Mouse (Mus musculus) hindbrain, embryonic 14.5 days (tissue): ENCODE results near the gene Zfp984. TPM values are rescaled to one million over a fixed set of nuclear protein-coding genes. Genes with fewer than 3 reads are reported as not detected.
A peak's percentile ranks its signal among the peaks of the same experiment; 100 is the strongest.
"Not testable (repeated sequence)": the region's sequence is repeated elsewhere in the genome, so short reads cannot be mapped to it uniquely, and the experiment has no call there.

ENCODE experiments used
- ATAC-seq: fragments of 200-750 bp; cut with Nextera tagmentation; 2 replicates; pipeline ENCODE4 v1.8.0; 2017; ENCODE audit warnings: moderate number of reproducible peaks, mild to moderate bottlenecking, moderate TSS enrichment, moderate library complexity; ENCODE audit not compliant: low FRiP score
- DNase-seq: peaks from one replicate; pipeline ENCODE4 v3.0.0-alpha.2; 2015; ENCODE audit warnings: low spot score
- H3K27ac ChIP-seq: fragments of 300-500 bp; sonication (generic); 2 replicates; pipeline ENCODE4 v1.5.1; 2014; ENCODE audit warnings: mild to moderate bottlenecking, moderate library complexity
- H3K27me3 ChIP-seq: fragments of 300-500 bp; sonication (generic); 2 replicates; pipeline ENCODE4 v1.6.1; 2014; ENCODE audit warnings: mild to moderate bottlenecking, low read length, mixed read lengths; ENCODE audit not compliant: control insufficient read depth, insufficient read depth
- H3K36me3 ChIP-seq: fragments of 300-500 bp; sonication (generic); replicated peaks from 2 replicates; pipeline ENCODE4 v1.6.1; 2014; ENCODE audit not compliant: control insufficient read depth, insufficient read depth
- H3K4me1 ChIP-seq: fragments of 300-500 bp; sonication (generic); replicated peaks from 2 replicates; pipeline ENCODE4 v1.6.1; 2014; ENCODE audit warnings: antibody characterized with exemption, low read length, mixed read lengths; ENCODE audit not compliant: control insufficient read depth, insufficient read depth
- H3K4me2 ChIP-seq: fragments of 300-500 bp; sonication (generic); replicated peaks from 2 replicates; pipeline ENCODE4 v1.6.1; 2014; ENCODE audit warnings: mild to moderate bottlenecking, moderate library complexity
- H3K4me3 ChIP-seq: fragments of 300-500 bp; sonication (generic); replicated peaks from 2 replicates; pipeline ENCODE4 v1.5.1; 2014; ENCODE audit warnings: mild to moderate bottlenecking, low read length
- H3K9ac ChIP-seq: fragments of 300-500 bp; sonication (generic); 2 replicates; pipeline ENCODE4 v1.6.1; 2014
- H3K9me3 ChIP-seq: fragments of 300-500 bp; sonication (generic); 2 replicates; pipeline ENCODE4 v1.6.1; 2016; ENCODE audit warnings: low read length; ENCODE audit not compliant: control insufficient read depth
- WGBS: fragments of 180-500 bp; shearing (Covaris S2); extraction: QIAGEN DNeasy Blood & Tissue Kit; methylation state at CpG from one replicate; pipeline ENCODE4 v1.1.7; 2014; 5-methylcytosine and 5-hydroxymethylcytosine counted together
- polyA plus RNA-seq: library from polyadenylated mRNA; unstranded; fragments of >200 nt; fragmentation: Nextera tagmentation; extraction: Ambion mirVana; gene quantifications from 2 replicates; pipeline ENCODE4 v1.2.1, GENCODE M21; 2014

Zfp984 gene
- polyA plus RNA-seq, 1 experiment from 2014 or later: 4.8 TPM

DNA sequence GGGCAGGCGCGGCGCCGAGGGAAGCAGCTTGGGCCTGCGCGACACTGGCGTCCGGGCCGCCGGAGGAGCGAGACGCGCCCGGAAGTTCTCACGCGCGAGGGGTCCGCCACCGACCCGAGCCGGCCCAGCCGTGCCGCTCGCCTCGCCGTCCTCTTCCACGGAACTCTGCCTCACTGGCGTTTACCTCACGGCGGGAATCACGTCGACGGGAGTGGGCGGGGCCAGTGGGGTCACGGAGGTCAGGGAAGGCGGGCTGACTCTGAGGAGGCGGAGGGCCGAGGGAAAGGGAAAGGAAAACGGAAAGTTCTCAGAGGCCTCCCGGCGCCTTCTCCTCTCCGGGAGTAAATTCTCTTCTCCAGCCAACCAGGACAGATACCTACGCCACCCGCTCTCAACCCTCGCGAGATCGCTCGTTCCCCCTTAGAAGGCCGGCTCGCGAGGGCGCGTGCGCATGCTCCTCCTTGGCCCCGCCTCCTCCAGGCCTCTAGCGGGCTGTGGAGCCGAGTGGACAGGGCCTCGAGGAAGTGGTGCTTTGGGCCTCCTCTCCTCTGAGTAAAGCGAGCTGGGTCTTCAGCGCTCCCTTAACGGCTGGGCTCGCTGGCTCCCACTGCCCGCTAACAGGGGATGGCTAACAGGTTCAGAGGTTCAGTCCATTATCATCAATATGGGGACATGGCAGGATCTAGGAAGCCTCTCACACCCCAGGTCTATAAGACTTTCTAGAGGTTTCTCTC, 70.8 kb downstream of the Zfp984 start:
- not testable (repeated sequence) for DNase-seq, H3K9ac ChIP-seq, H3K36me3 ChIP-seq, H3K27me3 ChIP-seq, H3K4me1 ChIP-seq, H3K27ac ChIP-seq, ATAC-seq
- Histone ChIP-seq H3K4me3 (peak overlapping the region; percentile 31), H3K9me3 (peaks cover 13% of the 10 kb centered on the region; the same call in 1 of the 2 replicates), H3K4me2 (peak overlapping the region; percentile 39)
- 29% methylated on average over 55 of the region's 63 CpGs for WGBS

Other genes starting within 250 kb of the Zfp984 start
- gene Zfp979, start 167.3 kb downstream of the Zfp984 start, polyA plus RNA-seq: 2.9 and 3.8 TPM in 2 replicates
- gene Zfp534, start 107.2 kb downstream of the Zfp984 start, polyA plus RNA-seq: not detected in 2 replicates
- 7.2 and 7.3 TPM in 2 replicates for gene Zfp933, start 38.6 kb upstream of the Zfp984 start, polyA plus RNA-seq
- gene Miip, start 59.0 kb upstream of the Zfp984 start, polyA plus RNA-seq: 20.8 and 25.5 TPM in 2 replicates
- gene Fv1, start 59.2 kb upstream of the Zfp984 start, polyA plus RNA-seq: 7.2 and 11.3 TPM in 2 replicates
- 83.4 and 91.6 TPM in 2 replicates for gene Mfn2, start 94.9 kb upstream of the Zfp984 start, polyA plus RNA-seq
- 25.3 and 28.1 TPM in 2 replicates for gene Plod1, start 127.0 kb upstream of the Zfp984 start, polyA plus RNA-seq
- 15.8 and 19.4 TPM in 2 replicates for gene 2510039O18Rik, start 131.1 kb upstream of the Zfp984 start, polyA plus RNA-seq
- 0.25 TPM in 1 of 2 replicates, not detected in the other for gene Nppb, start 176.0 kb upstream of the Zfp984 start, polyA plus RNA-seq
- gene Nppa, start 190.9 kb upstream of the Zfp984 start, polyA plus RNA-seq: 2.4 TPM in 2 replicates
- gene Clcn6, start 229.0 kb upstream of the Zfp984 start, polyA plus RNA-seq: 24.8 and 28.7 TPM in 2 replicates
- 17.4 and 18.7 TPM in 2 replicates for gene Mthfr, start 229.3 kb upstream of the Zfp984 start, polyA plus RNA-seq